Mouse (Mus musculus): ENCODE results near the gene Gabpa. TPM values are rescaled to one million over a fixed set of nuclear protein-coding genes. Genes with fewer than 3 reads are reported as not detected.

Gene Gabpa
- polyA plus RNA-seq (2017; shearing (Covaris generic)): 10 to 100 TPM; 17.6 to 29.3 (median 20.9) TPM

DNA sequence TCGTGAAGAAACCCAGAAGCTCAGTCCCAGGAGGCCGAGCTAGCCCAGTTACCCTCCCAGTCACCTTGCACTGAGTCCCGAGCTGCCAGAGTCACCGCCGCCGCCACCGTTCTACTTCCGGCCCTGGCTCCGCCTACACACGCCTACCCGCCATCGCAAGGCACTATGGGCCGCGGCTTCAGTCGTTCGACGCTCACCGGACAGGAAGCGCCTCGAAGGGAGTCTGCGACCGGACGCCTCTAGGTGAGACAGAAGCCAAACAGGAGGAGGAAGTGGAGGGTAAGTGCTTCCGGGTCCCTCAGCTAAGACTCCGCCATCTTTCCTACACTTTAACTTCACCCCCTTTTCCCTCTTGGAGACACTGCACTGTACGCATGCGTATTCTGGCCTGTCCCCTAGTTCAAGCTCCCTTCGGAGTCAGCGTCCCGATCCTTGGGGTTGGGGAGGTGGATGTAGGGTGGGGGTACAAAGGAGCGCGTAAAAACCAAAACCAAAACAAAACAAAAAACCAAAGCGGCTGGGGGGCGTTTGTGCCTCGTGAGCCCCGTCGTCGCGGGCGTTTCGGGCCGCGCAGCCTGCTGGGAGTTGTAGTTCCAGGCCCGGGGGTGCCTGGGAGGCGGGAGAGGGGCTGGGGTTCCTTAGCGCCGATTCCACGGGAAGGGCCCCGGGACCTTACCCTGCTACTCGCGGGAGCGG lies at the start of gene Gabpa:
Gene Gabpa, plus strand, starts transcription at position 181 of the 696 bp plus-strand sequence.
- peak; percentile 91 for ATAC-seq

DNA sequence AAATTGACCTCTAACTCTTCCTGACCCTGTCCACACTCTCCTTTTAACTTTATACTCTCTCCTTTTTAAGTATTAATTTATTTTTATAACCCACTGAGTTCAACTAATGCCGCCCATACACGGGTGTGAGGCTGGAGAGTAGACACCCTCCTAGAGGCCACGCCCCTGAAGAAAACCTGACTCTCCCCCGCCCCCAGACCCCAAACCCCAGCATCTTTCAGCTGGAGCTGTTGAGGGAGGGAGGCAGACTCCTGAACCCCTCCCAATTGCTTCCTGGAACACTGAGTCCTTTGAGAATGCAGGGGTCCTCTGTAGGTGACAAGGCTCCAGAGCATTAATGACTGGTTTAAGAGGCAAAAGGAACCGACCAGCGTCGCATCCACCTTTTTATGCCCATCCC lies 49.8 kb upstream of the Gabpa start:
- ATAC-seq: no peak

DNA sequence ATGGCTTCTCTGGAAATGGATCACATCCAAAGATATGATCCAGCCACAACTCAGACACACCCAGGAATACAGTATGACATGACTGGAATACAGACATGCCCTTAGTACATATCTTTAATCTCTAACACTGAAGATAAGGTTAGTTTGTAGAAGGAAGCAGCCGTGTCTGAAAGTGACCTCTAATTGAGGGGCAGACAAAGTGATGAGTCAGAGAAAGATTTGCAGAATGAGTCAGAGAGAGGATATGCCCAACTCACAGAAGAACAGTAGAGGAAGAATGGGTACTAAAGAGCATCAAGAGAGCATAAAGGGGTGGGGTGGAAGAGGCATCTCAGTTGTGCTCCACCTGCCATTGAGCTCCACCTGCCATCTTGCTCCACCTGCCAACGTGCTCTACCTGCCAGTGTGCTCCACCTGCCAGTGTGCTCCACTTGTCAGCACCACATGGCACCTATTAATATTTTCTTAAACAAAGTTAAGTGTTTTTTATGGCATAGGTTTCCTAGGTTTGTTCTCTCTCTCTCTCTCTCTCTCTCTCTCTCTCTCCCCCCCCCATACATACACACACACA lies 44.0 kb upstream of the Gabpa start:
- ATAC-seq: no peak

DNA sequence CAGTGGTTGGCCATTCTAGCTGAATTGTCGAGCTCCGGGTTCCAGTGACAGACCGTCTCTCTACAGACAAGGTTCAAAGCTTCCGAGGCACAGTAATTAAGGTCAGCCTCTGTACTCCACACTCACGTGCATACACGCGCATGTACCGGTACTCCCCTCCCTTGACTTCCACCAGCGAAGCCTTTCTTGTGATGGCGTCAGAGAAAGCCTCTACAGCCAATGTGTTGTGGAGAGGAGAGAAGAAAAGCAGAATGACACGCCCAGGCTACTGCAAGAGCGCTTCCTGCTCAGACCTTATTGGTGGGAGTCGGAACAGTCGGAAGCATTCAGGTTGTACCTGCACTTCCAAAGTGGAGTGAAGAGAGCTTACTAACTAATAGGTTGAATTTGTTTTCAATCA lies 41.3 kb upstream of the Gabpa start:
- no peak for ATAC-seq

DNA sequence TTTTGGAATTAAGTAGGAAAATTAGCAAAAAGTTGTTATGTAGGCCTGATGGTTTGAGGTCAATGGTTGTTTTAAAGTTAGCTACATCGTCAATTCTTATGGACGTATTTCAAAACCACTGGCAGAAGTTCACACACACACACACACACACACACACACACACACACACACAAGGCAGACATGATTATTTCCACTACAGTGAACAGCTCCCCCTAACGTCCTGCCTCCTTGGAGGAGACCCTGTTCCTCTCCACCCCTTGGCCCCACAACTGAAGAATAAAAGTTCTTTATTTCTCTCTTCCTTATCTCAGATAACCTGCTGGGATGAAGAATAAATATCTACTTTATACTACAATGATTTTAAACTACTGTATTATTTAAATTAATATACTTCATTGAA lies 39.4 kb upstream of the Gabpa start:
- no peak for ATAC-seq

DNA sequence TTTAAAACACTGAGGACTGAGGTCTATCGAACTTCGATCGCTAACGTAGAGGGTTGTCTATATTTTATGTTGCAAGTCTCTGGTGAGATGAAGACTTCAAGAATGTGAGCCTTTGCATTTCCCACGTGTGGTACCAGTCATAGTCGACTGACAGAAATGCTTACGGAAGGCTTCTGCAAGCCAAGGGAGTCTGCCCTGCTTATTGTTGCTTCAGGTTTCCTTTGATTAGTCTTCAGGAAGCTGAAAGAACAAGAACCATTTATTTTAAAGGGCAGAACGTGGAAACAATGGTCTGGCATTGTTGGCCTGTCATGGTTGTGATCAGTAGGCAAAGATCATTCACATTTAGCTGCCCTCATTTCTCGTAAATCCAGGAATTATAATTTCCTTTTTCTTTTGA lies 38.0 kb upstream of the Gabpa start:
- no peak for ATAC-seq

DNA sequence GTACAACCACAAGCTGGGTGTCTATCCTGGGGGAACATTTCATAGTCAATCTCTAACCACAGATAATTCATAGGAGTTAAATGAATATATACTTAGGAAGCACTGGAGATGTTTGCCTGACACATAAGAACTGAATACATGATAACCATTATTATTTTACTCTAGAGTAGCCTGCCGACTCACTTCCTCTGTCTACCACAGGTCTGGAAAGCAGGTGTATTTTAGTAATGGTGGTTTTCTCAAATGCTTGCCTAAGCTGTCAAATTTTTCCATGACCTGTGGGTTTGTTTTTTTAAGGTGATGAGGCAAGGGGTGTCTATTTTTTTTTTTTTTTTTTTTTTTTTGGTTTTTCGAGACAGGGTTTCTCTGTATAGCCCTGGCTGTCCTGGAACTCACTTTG lies 34.7 kb upstream of the Gabpa start:
- peak; percentile 56 for ATAC-seq

DNA sequence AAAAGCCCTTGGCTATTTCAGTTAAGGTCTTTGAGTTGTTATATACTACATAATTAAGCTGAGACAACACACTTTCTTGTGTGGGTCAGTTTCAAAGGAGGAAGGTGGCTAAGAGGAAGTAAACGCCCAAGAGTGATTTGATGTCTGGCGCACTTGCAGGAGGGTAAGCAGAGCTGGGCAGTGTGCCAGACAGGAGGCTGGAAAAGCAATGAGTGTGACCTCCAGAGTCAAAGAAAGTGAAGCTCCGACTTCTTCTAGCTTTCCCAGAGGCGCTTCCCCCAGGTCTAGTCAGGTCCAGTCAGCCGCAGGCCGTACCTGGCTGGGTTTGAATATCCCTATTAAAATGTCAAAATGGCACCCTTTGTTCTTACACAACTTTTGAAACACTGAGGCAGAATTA lies 32.5 kb upstream of the Gabpa start:
- ATAC-seq: no peak

DNA sequence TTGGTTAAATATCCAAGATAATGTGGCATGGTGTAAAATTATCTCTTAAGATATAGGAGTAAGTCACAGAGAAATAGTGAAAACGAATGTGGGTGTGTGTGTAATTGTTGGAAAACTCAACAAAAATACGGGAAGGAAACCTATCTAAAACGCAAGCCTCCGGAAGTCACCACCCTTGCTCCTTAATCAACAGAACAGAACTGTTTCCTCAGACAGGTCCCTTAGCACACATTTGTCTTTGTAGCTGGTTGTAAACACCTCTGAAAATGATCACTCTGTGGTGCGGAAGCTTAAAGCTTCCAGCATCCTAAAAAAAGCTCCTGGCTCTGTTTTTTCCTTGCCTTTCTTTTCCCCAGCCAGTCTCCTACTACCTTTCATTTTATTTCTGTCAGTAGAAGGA lies 29.9 kb upstream of the Gabpa start:
- ATAC-seq: no peak

DNA sequence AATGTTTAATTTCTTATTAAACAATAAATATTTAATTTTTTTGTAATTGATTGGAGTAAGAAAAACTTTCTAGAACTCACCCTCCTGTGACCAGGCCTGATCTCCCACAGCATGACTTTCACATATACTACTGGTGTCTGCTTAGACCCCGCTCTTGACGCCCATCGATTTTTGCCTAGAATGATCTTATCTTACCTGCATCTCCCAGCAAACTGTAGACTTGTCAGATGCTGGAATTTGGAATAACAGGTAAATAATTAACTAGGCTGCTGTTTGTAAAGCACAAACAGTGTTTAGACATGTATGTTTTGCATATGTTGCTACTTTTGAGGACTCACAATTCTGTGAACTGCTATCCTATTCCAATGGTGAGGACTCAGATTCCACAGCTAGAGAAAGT lies 28.6 kb upstream of the Gabpa start:
- no peak for ATAC-seq

DNA sequence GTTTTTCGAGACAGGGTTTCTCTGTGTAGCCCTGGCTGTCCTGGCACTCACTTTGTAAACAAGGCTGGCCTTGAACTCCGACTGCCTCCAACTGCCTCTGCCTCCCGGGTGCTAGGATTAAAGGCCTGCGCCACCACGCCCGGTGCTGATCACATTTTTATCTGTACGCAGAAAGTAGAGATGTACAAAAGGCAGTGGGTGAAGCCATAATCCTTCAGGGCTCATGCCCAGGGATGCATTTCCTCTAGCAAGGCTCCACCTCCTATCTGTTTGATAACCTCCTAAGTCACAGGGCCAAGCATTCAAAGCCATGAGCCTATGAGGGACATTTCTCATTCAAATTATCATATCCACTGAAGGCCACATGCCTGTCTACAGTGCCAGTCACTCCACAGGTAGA lies 26.9 kb upstream of the Gabpa start:
- ATAC-seq: no peak

DNA sequence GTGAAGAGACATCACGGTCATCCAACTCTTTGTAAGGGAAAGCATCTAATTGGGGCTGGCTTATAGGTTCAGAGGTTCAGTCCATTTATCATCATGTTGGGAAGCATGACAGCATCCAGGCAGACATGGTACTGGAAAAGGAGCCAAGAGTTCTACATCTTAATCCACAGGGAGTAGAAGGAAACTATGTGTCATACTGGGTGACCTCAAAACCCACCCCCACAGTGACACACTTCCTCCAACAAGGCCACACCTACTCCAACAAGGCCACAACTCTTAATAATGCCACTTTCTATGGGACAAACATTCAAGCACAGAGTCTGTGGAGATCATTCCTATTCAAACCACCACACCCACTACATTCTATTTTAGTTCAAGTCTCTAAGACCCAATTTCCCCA lies 24.5 kb upstream of the Gabpa start:
- ATAC-seq: no peak

DNA sequence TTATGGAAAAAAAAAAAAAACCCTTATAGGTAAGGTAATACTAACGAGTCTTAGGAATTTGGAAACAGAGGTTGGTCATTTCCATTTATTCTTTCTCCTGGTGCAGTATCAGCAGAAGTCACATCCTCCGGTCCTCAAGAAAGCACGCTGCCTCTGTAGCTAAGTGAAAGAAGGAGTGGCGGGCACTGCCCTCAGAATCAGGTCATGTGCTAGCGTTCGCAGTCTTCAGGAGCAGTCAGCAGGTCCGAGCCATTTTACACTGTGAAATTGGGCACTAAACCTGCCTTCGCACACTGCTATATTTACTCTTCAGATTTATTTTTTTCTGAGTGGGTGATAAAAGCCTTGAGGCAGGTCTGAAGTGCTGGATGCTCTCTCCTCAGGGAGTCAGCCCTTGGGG lies 20.9 kb upstream of the Gabpa start:
- ATAC-seq: no peak

DNA sequence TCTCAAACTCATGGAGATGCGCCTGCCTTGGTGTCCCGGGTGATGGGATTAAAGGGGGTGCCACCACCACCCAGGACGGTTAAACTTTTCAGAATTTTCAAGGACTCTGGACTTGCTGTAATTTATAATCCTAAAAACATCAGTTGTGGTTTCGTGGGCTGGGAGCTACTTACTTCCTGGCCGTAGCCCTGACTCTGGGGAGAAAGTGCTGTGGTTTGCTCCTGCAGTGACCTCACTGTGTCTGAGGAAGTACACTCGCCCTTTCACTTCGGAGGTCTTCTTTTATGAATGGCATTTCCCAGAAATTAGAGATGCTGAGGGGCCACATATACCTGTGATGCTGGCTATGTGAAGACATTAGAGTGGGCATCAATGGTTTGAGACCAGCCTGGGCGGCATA lies 20.2 kb upstream of the Gabpa start:
- ATAC-seq: no peak

DNA sequence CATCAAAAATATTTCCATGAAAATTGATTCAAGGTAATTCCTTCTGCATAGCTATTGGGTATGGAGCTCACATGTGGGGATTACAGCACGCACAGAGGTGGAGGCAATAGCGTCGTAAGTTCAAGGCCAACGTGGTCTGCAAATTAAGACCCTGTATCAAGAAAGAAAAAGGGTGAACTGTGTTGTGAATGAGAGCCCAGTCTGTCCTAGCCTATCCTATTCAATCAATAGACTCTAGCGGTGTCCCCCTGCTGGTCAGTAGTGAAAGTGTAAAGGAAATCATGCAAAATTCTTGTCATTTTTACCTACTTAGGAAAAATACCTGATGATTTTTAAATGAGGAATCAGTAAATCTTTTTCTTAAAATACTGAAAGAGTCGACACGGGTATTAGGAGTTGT lies 17.3 kb upstream of the Gabpa start:
- peak; percentile 78 for ATAC-seq

DNA sequence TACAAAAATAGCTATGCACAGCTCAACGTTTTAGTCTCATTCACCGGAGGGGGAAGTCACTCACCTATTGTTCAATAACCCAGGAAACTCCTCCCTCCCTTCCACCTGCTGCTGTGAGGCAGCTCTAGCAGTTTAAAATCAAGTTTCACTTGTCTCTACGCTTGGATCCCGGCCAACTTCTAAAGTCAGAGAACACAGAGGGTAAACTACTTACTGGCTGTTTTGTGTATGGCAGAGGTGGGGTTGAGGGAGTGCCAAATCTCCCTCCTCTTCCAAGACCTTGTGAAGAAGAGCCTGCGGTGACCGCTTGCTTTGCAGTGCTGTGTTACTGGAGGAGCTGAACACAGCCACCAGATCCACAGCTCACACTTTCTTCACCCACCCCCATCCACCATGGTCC lies 9.7 kb upstream of the Gabpa start:
- peak; percentile 68 for ATAC-seq

DNA sequence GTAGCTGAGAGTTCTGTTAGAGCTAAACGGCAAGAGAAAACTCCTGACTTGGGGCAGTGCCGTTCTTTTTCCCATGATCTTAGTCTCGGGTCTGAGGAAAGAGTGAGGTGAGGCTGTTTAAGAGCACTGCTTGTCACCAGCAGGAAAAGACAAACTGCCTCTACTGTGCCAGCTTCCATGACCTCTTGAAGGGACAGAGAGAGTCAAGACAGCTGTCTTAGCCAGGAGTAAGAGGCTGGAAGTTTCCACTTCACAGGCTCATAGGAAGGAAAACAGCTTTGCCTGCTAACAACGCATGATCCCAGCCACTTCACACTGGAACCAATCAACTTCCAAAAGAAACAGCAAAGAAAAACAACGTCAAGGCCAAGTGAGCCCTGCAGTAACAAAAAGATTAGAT lies 3.0 kb upstream of the Gabpa start:
- no peak for ATAC-seq

DNA sequence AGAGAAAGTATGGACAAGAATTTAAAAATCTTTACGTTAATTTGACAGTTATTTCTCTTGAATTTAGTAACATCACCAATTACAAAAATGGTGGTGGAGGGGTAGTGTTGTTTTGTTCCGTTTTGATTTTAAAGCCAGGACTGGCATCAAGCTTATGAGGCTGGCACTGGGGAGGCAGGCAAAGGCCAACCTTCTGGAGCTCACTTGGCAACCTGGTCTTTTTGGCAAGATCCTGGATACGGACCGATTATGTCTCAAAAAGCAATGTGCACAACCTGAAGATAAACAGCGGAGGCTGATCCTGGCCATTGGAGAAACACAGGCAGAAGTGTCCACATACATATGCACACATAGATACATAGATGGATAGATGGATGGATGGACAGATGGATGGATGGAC lies 2.0 kb upstream of the Gabpa start:
- ATAC-seq: no peak

DNA sequence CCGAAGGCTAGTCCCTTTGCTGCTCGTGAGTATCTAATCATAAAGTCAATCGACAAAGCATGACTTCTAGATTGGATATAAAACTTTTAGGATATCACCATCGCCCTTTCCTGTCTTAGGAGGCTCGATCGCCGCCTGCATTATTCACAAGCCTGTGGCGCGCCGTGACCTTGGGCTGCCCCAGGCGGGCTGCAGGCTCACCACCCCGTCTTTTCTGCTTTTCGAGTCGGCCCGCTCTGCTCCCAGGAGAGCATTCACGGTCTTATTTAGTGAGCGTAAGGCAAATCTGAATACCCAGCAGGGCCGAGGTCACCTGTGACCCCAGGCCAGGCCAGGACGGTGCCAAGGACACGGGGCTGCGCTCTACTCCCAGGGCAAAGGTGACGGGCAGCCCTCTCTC lies 381 bp upstream of the Gabpa start:
- peak; percentile 1 for ATAC-seq

DNA sequence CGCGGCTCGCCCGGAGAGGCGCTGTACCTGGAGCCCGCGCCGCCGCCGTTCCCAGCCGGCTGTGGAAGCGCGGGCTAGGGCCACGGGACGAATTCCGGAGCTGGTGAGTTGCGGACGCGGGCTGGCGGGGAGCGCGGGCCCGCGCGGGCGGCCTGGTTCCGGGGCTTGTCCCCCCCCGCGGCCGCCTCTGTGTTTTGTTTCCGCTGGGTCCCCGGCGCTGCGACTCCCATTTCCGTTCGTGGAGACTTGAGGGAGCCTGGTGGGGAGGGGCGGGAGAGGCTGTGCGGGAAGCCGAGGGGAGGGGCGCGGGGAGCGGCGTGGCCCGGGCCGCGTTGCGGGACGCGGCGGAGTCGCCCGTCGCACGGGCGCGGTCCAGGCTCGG lies 707 bp downstream of the Gabpa start, which contains the start of gene Atp5j:
Gene Atp5j, minus strand, starts transcription at position 185 of the 382 bp plus-strand sequence.
- peak; percentile 30 for ATAC-seq

DNA sequence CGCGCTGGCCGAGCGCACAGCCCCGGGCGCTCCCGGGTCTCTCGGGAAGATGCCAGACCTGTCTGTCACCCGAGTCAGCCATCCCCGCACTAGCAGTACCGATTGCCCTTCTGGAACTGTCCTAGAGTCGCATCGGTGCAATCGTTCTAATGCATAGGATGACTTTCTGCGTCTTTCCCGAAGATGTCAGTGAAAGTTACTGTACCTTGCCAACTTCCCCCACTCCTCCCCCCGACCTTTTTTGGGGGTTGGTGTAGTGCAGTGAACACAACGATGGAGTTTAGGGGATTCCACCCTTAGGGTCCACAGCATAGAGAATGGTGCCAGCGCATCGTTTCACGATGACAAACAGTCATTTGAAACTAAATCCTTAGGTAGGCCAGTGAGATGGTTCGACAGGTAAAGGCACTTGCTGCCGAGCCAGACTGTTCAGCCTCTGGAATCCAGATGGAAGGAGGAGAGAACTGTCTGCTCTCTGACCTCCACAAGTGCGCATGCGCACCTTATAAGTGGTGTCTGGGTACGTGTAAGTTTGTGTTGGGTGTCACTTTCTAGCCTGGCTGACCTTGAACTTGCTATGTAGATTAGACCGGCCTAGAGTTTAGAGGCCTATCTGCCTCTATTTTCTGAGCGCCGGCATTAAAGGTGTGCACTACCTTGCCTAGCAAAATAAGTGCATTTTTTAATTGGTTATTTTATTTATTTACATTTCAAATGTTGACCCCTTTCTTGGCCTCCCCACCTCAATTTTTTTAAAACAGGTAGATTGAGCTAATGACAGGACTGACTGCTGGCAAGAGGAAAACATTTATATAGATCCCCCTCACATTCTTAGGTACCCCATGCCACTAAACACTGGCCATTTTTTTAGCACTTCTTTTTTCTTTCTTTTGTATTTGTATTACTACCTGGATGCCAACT lies 1.4 kb downstream of the Gabpa start:
- ATAC-seq: peak; percentile 4

DNA sequence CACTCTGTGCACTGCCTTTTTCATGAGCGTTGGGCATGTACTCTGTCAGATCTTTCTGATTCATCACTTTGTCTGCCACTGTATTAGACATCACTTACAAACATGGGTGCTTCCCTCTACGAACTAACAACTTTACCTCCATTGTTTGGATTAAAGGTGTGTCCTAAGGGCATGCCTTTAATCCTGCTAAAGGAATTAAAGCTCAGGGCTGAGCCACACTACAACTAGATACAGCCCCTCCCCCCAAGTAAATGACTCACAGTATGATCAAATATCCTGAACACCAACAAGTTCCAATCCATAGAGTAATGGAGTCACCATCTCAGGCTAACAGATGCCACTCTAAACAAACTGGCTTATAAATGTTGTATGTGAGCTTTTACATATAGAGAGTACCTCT lies 3.9 kb downstream of the Gabpa start:
- no peak for ATAC-seq

DNA sequence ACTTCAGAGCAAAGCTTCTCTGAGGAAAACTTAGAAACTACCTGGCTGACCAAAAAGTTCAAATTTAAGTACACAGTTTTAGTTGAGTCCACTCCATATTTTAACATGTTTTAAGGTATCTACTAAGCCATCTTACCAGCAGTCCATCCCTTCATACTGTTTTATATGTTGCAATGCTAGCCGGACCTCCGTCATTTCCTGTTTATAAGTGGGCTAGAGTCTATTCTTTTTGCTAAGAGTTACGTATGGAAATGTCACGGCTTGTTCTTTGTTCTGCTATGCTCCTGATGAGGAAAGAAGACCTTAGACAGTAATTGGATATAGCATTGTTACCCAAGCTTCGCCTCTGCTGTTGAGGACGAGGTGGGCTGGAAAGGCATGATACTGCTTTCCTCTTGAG lies 18.8 kb downstream of the Gabpa start:
- ATAC-seq: no peak

DNA sequence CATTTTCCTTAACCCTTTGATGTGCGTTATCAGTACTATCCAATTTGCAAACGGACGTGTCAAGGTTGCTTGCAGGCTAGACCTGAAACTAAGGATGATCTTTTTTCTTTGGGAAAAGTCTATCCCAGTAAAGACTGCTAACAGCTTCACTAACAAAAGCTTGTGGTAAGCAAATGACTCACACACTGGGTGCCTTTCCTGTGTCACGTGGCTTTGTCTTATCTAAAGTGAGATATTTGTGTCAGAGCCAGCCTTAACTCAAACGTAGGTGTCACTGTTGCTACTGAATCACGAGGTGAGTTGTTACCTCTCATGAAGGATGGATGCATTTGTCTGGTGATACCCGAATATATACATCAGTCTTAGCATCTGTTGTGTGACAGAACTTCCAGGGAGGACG lies 29.9 kb downstream of the Gabpa start:
- no peak for ATAC-seq

Data from inflammation-experienced regulatory T-cells, adult 6 months (primary cell).